Mouse (Mus musculus) left cerebral cortex, postnatal 14 days (tissue): Measurements from ENCODE around the gene Myo16. TPM values are rescaled to one million over a fixed set of nuclear protein-coding genes. Genes with fewer than 3 reads are reported as not detected.

Source experiments
- DNase-seq, 2 experiments: peaks; one replicate each; pipeline ENCODE4 v3.0.0; 2021 to 2022; ENCODE audit warnings: low spot score in 2 of 2, mixed read lengths in 1 of 2
- intact Hi-C: fragments of 180-260 bp; cut with DNase I; formaldehyde crosslinking; loops from one replicate; pipeline ENCODE4 v1.15.1; 2025
- long read RNA-seq, 2 experiments: library from polyadenylated mRNA; stranded (forward); transcript quantifications; one replicate each; pipeline ENCODE4 v2.0.0; 2021
- total RNA-seq, 2 experiments: library from RNA; stranded (reverse); gene quantifications; 2 replicates each; pipeline ENCODE4 v1.2.3; 2021

Myo16 gene
- total RNA-seq = 10 to 100 TPM; 59.3 to 64.5 TPM
- long read RNA-seq, experiment 1, partial matches to known transcripts = 1 of 3 reads
- long read RNA-seq, experiment 1, other reads (novel, unspliced or antisense) = 2 of 3 reads
- long read RNA-seq, experiment 2, partial matches to known transcripts = 2 of 12 reads
- long read RNA-seq, experiment 2, other reads (novel, unspliced or antisense) = 10 of 12 reads

DNA sequence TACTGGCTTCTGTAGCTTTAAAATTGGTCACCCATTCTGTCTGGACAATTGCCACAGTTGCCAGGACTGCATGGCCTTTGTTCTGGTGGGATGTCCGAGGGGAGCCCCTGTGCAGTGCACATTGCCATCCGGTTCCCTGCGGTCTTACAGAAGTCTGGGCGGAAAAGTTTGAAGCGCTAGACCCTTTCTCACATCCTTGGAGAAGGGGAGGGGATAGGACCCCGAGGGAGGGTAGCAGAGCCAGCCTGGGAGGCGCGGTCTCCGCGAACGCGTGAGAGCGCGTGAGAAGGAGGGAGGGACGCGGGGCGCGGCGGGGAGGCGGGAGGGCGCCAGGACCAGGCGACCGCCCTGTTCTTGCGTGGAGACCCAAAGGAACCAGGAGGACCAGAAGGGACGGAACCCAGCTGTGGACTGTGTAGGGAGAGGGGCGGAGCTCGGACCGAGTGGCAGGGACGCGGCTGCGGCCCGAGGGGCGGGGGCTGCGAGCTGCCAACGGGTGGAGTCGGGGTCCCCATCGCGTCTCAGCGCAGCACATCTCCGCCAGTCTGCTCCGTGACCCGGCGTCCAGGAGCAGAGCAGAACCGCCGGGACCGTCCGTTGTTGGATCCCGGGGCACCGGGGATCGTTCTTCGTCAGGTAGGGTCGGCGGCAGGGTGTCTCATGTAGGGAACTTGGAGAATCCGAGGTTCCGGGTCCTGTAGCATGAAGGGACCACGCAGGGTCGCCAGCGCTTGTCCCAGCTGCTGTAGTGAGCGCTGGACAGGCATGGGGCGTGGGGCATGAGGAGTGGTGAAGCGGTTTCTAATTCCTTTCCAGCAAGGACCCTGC is at the start of gene Myo16:
Gene Myo16, plus strand, starts transcription at position 301 of the 828 bp plus-strand sequence.
- intact Hi-C loops = no loop called here
- peak in 1 of 2 experiments; percentile 21 for DNase-seq

DNA sequence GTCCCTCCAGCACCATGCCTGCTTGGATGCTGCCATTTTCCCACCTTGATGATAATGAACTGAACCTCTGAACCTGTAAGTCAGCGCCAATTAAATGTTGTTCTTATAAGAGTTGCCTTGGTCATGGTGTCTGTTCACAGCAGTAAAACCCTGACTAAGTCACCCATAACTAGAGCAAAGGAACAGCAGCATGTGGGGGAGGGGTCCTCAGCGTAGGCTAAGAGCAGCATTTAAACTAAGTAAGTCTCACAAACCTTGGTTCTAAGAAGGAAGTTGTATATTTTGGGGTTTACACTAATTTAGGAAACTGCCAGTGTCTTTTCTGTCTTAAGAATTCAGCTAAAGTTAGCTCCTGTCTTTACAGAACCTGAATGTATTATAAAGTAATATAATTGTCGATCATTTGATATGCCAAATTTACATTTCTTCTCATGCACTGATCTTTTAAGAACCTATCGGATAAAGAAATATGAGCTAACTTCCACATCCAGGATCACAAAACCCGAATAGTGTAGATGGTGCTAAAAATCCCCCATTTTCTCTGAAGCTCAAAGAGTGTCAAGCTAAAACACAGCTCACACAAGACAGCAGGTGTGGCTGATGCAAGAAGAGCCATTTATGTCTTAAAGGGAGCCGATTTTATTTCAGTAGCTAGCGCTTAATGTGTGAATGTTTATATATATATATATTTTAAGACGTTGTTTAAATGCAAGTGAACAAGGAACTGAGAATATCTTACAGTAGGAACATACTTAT is 45.0 kb upstream of the Myo16 start:
- DNase-seq = peak in 1 of 2 experiments; percentile 50
- intact Hi-C loops = no loop called here

DNA sequence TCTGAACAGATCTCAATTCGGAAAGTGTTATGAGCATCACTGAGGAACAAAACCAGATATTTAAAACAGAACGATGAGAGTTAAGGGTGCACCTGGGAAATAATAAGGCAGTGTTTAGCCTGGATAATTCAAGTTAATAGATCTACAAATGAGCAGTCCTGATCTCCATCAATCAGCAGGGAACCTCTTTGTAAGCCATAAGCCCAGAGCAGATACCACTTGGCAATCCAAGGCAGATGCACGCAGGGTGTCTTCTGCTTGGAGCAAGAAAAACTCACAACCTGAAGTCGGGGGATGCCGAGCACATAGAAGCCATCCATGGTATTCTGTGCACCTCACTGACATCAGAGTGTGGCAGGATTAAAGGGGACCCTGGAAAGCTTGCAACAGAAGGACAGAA is 31.0 kb upstream of the Myo16 start:
- no peak for DNase-seq
- intact Hi-C loops = no loop called here

DNA sequence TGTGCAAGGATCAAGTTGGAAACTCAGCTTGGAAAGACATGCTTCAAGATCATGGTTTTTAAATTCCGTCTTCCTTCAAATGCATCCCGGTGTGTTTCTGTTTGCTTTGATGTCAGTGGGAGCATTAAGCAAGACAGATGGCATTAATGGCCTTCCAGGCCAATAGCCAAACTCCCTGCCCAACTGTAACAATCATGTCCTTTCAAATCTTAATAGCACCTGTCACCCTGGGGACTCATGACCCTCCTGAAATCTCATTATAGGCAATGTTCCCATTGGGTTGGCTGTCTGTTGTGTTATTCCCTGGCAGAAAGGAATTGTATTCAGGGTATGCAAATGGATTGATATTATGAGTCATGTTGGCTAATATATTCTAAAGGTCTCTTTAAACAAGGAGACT is 30.3 kb upstream of the Myo16 start:
- no peak for DNase-seq
- intact Hi-C loops = no loop called here

DNA sequence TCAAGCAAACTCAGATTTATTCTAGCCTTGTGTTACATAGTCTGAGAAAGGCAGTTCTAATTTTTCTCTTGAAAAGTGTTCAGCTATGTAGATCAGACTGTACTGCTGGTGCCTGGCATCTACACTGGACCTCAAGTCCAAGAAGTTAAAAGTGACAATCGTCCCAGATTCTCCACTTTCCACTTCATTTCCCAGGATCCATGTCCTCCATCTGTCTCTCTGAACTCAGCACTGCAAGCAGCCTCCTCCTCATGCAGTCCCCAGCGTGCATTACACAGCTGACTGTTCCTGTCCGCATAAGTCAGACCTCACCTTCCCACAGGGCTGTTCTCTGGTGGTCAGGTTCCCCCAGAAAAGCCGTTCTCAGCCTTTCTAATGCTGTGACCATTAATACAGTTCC is 28.0 kb upstream of the Myo16 start:
- intact Hi-C loops = no loop called here
- no peak for DNase-seq

DNA sequence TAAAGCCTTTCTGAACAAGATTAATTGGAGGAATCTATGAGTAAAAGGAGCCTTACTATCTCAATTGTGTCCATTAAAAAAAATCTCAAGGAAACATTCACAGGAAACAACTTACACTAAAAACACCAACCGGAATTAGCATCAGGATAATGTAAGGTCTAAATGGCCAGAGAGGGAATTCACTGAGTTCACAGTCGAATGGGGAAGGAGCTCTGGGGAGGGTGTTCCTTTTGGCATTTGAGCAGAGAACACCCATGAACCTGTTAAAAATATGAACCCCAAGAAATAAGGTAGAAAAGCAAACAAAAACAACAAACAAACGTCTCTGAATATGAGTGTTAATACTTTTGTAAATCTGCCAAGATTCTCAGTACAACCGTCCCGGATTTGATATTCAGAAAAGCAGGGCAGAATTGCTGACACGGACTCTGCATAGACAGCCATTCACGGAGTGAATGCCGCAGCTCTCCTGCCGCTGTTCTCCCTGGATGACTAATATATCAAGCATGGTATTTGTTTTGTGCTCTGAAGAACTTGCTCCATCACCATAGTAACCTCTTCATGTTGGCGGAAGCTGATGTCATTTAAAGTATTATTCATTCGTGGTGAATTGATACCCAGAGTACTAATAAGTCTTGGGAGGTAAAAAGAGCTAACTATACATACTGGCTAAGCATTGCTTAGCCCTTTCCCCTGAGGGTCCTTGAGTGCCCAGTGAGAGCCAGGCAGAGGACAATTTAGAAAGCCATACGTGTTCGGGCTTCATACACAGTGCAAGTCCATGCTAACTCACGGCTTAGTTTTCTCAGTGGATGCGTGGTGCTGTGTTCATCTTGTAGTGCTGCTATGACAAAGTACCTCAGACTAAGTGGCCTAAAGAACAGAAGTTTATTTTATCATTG is 22.9 kb upstream of the Myo16 start:
- intact Hi-C loops = no loop called here
- DNase-seq = peak; percentile 41 to 44

DNA sequence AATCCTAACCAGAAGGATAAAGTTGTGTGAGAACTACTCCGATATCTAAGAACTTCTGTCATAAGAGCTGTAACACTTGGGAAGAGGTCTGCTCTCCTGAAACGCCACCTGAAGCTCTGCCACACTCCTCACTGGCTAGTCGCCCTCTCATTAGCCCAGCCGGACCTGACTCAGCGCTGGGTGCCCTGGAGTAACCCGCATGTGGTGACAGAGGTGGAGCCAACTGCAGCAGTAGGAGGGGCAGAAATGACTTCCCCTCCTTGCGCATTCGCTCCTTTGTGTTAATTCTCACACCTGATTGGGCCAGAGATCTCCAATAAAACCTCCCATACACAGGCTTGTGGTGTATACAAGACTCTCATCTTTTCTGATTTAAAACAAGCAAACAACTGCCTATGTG is 14.2 kb upstream of the Myo16 start:
- intact Hi-C loops = no loop called here
- DNase-seq = no peak

DNA sequence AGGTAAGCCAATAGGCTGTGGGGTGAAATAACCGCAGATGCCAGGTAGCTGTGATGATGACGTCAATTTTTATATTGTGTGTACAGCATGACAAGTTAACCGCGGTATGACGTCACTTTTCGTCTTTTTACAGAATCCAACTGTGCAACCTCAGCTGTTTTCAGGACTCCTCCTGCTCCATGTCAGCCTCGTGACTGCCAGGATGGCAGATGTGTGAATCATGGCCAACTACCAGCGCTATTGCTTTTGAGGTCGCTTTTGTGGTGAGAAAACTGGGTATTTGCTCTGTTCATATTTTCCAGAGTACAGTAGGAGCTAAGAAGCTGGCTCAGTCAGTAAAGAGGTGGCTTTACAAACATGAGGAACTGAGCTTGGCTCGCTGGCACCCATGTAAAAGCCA is 9.8 kb upstream of the Myo16 start:
- intact Hi-C loops = no loop called here
- no peak for DNase-seq

DNA sequence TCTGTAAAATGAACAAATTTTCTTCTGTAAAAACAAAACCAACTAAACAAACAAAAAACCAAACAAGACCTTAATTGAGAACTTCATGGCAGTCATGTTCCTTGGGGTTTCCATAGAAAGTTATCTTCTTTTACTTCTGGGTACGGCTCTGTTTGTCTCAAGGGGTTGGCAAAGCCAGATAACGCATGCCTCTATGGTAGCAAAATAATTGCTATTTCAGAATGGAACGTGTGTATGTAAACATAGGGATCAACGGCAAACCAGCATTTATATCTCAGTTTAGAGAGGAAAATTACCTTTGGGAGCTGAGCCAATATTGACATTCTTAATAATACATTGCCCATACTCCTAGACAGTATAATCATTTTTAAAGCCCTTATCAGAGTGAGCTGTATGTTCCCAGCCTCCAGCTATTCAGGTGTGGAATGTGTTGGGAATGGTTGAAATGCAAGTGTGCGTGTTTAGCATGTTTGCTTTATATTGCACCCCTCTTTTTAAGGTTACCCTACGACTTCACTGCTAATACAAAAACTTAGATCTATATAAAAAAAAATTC is 1.9 kb upstream of the Myo16 start:
- intact Hi-C loops = no loop called here

DNA sequence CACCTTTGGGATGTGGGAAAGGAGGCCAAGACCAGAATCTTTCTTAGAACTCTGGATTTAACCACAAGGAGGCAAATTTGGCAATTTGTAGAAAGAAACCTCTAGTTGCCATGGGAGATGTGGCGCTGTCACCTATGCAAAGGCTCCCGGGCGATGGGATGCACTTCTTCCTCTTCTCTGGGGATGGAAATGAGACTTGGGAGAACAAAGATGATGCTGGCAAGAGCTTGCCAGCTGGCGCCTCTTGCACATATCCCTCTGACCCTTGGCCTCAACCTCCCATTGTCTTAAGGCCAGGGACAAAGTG is 681 bp downstream of the Myo16 start:
- intact Hi-C loops = no loop called here
- DNase-seq = no peak

More for the DNA sequence above, 1.9 kb upstream of the Myo16 start:
- DNase-seq = no peak

DNA sequence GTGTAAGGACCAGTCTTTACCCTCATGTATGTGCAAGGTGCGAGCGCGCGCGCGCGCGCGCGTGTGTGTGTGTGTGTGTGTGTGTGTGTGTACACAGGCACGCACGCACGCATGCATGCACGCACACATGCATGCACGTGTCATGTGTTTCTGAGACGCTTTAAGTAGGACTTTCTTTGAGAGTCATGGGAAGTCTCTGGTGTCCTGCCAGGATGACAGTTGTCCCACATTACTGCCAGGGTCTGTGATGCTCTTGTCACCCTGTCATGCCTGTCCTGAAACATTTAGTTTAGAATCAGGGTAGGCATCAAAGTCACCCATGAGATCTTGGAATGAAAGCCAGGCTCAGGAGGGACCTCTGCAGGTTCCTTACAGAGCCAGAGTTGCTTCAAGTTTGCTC is 1.4 kb downstream of the Myo16 start:
- DNase-seq = no peak
- intact Hi-C loops = no loop called here

DNA sequence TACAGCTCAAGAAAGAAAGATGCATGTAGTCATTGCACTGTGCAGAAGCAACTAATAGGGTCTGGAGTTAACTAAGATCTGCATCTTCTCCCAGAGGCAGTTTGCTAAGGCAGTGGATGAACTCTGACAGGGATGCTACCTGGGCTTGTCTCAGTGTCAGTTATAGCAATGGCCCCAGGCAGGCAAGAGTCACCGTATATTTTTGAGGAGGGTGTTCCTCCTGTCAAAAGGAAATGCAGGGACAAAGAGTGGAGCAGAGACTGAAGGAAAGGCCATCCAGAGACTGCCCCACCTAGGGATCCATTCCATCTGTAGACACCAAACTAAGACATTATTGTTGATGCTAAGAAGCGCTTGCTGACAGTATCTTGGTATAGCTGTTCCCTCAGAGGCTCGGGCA is 7.4 kb downstream of the Myo16 start:
- DNase-seq = no peak
- intact Hi-C loops = no loop called here

DNA sequence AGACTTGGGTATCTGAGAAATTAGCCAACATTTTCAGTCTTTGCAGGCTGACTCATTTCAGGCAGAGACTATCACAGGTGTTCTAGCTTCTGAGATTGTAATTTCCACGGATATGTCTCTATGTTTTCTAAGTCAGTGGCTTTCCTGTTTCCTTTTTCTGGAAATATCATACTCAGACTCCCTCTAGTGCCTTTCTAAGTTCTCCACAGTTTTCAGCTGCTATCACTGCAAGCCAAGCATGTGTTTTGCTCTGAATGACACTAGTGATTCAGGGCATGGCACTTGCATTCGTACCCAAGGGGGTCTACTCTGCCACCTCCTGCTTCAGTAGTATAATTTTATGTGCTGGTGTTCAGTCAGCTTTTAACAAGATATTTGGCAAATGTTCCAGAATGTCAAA is 11.2 kb downstream of the Myo16 start:
- no peak for DNase-seq
- intact Hi-C loops = loop anchor here (2.0 kb wide), 1 partner anchor 112 kb away; no protein-coding TSS in a partner anchor

DNA sequence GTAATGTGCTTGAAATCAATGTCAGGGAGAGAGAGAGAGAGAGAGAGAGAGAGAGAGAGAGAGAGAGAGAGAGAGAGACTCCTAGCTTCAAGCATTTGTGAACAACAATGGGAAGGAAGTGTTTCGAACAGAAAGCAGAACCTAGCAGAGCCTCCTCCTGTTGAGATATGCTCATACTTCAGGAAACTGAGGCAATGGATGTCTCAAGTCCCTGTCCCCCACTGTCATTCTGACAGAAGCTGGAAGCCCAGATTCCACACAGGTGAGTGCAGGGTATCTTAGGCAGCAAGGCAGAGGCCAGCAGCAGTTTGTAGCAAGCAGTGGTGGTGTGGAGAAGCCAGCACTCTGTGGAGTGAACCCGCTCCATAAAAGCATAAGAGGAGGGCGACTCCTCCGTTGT is 14.6 kb downstream of the Myo16 start:
- DNase-seq = no peak
- intact Hi-C loops = no loop called here

DNA sequence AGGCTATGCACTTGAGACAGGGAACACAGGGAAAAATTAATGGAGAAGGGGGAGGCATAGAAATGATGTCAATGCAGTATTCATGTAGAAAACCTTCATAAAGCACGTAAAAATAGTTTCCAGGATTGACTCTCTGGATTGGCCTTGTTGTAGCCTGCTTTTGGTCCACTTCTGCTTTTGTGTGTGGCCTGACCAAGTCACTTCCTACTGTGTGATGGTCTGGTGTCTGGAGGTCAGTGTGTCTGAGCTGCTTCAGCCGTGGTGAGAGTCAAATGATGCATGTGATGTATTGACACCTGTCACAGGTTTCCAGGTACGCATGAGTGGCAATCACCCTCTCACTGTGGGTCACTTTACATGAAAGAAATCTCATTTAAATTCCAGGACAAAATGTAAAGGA is 16.2 kb downstream of the Myo16 start:
- no peak for DNase-seq
- intact Hi-C loops = no loop called here

DNA sequence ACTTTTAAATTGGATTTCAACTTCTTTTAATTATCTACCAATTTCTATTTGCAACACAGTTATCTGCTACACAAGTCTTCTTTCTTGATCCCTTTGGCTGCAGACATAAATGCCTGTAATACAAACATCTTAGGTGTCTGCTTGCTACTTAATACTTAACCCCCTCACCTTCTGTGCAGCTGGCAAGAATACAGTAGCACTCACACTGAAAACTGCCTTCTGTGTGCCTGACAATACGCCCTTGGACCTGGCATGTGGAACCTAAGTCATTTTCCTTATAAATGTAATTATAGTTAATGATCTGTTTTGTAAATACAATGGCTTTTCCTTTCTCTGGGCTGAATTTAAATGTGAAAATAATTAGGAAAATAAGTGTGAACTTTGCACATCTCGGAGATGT is 17.6 kb downstream of the Myo16 start:
- DNase-seq = no peak
- intact Hi-C loops = no loop called here

DNA sequence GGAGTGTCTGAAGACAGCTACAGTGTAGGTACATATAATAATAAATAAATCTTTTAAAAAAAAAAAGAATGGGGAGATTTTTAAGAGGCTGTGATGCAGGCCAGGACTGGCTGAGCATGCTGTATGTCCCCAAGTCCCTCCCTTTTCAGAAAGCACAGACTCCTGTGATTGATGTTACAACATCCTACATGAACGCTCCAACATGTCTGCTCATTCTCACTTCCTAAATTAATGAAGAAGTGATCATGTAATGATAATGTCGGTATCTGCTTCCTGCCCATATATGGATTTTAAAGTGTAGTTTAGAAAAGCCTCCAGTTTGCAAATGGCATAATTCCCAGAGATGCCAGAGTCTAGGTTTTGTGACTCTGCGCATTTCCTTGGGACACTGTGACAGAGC is 18.6 kb downstream of the Myo16 start:
- intact Hi-C loops = no loop called here
- no peak for DNase-seq

DNA sequence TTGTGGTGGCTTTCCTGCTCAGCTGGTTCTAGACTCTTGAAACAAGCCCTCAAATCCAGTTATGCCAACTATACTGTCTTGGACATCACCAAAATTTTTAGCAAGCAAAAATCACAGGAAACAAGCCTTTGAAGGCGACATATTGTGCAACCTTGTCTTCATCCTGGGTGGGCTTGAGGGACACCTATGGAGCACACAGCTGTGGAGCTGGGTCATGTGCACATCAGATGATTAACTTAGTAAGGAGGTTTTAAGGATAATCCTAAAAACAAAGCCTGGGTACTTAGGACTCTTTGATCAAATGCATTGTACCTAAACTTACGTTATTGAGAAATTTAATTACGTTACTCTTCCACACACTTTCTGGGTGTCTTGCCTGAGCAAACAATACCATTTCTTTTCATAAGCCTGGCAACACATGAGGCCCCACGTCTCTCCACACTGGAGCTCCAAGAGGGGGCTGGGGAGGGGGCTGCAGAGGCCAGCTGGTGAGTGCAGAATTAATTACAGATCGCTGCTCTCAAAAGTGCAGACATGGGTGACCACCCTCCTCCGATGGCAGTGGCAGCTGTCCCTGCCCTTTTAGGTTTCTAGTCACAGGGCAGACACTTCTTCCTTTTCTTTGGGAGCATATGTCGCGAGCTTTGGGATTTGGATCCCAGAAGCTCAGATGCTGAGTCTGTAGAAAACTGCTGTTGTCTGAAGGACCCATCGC is 19.5 kb downstream of the Myo16 start:
- intact Hi-C loops = no loop called here
- no peak for DNase-seq
